Mouse (Mus musculus) liver, embryonic 15.5 days (tissue): Measurements from ENCODE around the gene Bora. TPM values are rescaled to one million over a fixed set of nuclear protein-coding genes. Genes with fewer than 3 reads are reported as not detected.
A peak's percentile ranks its signal among the peaks of the same experiment; 100 is the strongest.
"Not testable (repeated sequence)": the region's sequence is repeated elsewhere in the genome, so short reads cannot be mapped to it uniquely, and the experiment has no call there.

Source experiments
- ATAC-seq: fragments of 200-750 bp; cut with Nextera tagmentation; 2 replicates; pipeline ENCODE4 v1.8.0; 2017; ENCODE audit warnings: moderate number of reproducible peaks, mild to moderate bottlenecking, moderate library complexity; ENCODE audit not compliant: insufficient read depth
- H3K27ac ChIP-seq: fragments of 300-500 bp; sonication (generic); replicated peaks from 2 replicates; pipeline ENCODE4 v1.5.1; 2015; ENCODE audit warnings: mild to moderate bottlenecking, inconsistent platforms
- H3K27me3 ChIP-seq: fragments of 300-500 bp; sonication (generic); 2 replicates; pipeline ENCODE4 v1.6.1; 2015; ENCODE audit warnings: mild to moderate bottlenecking, inconsistent platforms
- H3K36me3 ChIP-seq: fragments of 300-500 bp; sonication (generic); replicated peaks from 2 replicates; pipeline ENCODE4 v1.6.1; 2015; ENCODE audit warnings: moderate library complexity, mild to moderate bottlenecking, inconsistent platforms
- H3K4me1 ChIP-seq: fragments of 300-500 bp; sonication (generic); replicated peaks from 2 replicates; pipeline ENCODE4 v1.6.1; 2015; ENCODE audit warnings: inconsistent platforms
- H3K4me2 ChIP-seq: fragments of 300-500 bp; sonication (generic); 2 replicates; pipeline ENCODE4 v1.6.1; 2015; ENCODE audit warnings: moderate library complexity, mild to moderate bottlenecking, inconsistent platforms
- H3K4me3 ChIP-seq: fragments of 300-500 bp; sonication (generic); replicated peaks from 2 replicates; pipeline ENCODE4 v1.5.1; 2015; ENCODE audit warnings: mild to moderate bottlenecking, inconsistent platforms
- H3K9ac ChIP-seq: fragments of 300-500 bp; sonication (generic); 2 replicates; pipeline ENCODE4 v1.6.1; 2015; ENCODE audit warnings: moderate library complexity, mild to moderate bottlenecking, inconsistent platforms
- H3K9me3 ChIP-seq: fragments of 300-500 bp; sonication (generic); replicated peaks from 2 replicates; pipeline ENCODE4 v1.6.1; 2016; ENCODE audit warnings: inconsistent platforms
- WGBS: fragments of 180-500 bp; shearing (Covaris S2); methylation state at CpG from one replicate; pipeline ENCODE4 v1.1.7; 2015; ENCODE audit warnings: mixed read lengths; ENCODE audit not compliant: insufficient replicate concordance; 5-methylcytosine and 5-hydroxymethylcytosine counted together
- polyA plus RNA-seq: library from polyadenylated mRNA; unstranded; fragments of >200 nt; fragmentation: Nextera tagmentation; extraction: Ambion mirVana; gene quantifications from 2 replicates; pipeline ENCODE4 v1.2.1, GENCODE M21; 2015

Gene Bora
- polyA plus RNA-seq = 24.8 and 25.3 TPM in 2 replicates

GRCm38 (mm10) chr14:99046031-99046781, at the start of gene Bora, which contains the start of gene Mzt1:
Bora (plus strand) TSS chr14:99046222.
Mzt1 (minus strand) TSS chr14:99046134.
- WGBS = under 1% methylated on average over 78 of the region's 81 CpGs
- peak within 1 kb of the TSS; percentile 73 for H3K4me3 ChIP-seq
- H3K4me2 ChIP-seq = peak within 1 kb of the TSS; percentile 82
- no peaks in the 10 kb centered on the region for H3K27me3 ChIP-seq
- H3K9me3 ChIP-seq = no peaks in the 10 kb centered on the region
- ATAC-seq = peak; percentile 94
- H3K4me1 ChIP-seq = peaks cover 43% of the 10 kb centered on the region
- H3K36me3 ChIP-seq = peaks cover 20% of the 10 kb centered on the region
- peak within 1 kb of the TSS; percentile 94 for H3K27ac ChIP-seq
- peak within 1 kb of the TSS; percentile 86 for H3K9ac ChIP-seq

- 30% methylated on average over 8 of the region's 8 CpGs for WGBS
- Histone ChIP-seq H3K27me3 (no peaks in the 10 kb centered on the region), H3K36me3 (no peaks in the 10 kb centered on the region), H3K4me2 (no peak overlapping the region), H3K4me3 (no peak overlapping the region), H3K9ac (no peak overlapping the region), H3K4me1 (no peaks in the 10 kb centered on the region), H3K9me3 (no peaks in the 10 kb centered on the region), H3K27ac (no peak overlapping the region)
- ATAC-seq = no peak
These were observed 35.6 kb upstream of the Bora start for GRCm38 (mm10) chr14:99010224-99010919.

- Histone ChIP-seq H3K4me1 (no peaks in the 10 kb centered on the region), H3K27ac (no peak overlapping the region), H3K9me3 (no peaks in the 10 kb centered on the region), H3K27me3 (no peaks in the 10 kb centered on the region), H3K4me2 (no peak overlapping the region), H3K9ac (no peak overlapping the region), H3K36me3 (no peaks in the 10 kb centered on the region), H3K4me3 (no peak overlapping the region)
- ATAC-seq = no peak
- WGBS = 21% methylated on average over 2 of the region's 2 CpGs
These were observed 35.1 kb upstream of the Bora start for GRCm38 (mm10) chr14:99010920-99011313.

- ATAC-seq = no peak
- Histone ChIP-seq H3K27ac (no peak overlapping the region), H3K4me1 (no peaks in the 10 kb centered on the region), H3K9ac (no peak overlapping the region), H3K4me2 (no peak overlapping the region), H3K4me3 (no peak overlapping the region), H3K36me3 (no peaks in the 10 kb centered on the region), H3K9me3 (no peaks in the 10 kb centered on the region), H3K27me3 (no peaks in the 10 kb centered on the region)
- 48% methylated on average over 7 of the region's 7 CpGs for WGBS
These were observed 27.3 kb upstream of the Bora start for GRCm38 (mm10) chr14:99018691-99019090.

GRCm38 (mm10) chr14:99019136-99019808, 26.8 kb upstream of the Bora start:
- Histone ChIP-seq H3K27ac (no peak overlapping the region), H3K4me1 (no peaks in the 10 kb centered on the region), H3K4me2 (no peak overlapping the region), H3K27me3 (no peaks in the 10 kb centered on the region), H3K4me3 (no peak overlapping the region), H3K9ac (no peak overlapping the region), H3K36me3 (no peaks in the 10 kb centered on the region), H3K9me3 (no peaks in the 10 kb centered on the region)
- no peak for ATAC-seq
- WGBS = 39% methylated on average over 10 of the region's 10 CpGs

- 42% methylated on average over 12 of the region's 12 CpGs for WGBS
- Histone ChIP-seq H3K27ac (no peak overlapping the region), H3K4me3 (no peak overlapping the region), H3K4me1 (no peaks in the 10 kb centered on the region), H3K27me3 (no peaks in the 10 kb centered on the region), H3K9me3 (no peaks in the 10 kb centered on the region), H3K36me3 (no peaks in the 10 kb centered on the region), H3K9ac (no peak overlapping the region), H3K4me2 (no peak overlapping the region)
- ATAC-seq = no peak
These were observed 23.5 kb upstream of the Bora start for GRCm38 (mm10) chr14:99022346-99023086.

- no peak overlapping the region for H3K4me3 ChIP-seq
- no peaks in the 10 kb centered on the region for H3K27me3 ChIP-seq
- no peaks in the 10 kb centered on the region for H3K9me3 ChIP-seq
- no peak for ATAC-seq
- 68% methylated on average over 5 of the region's 5 CpGs for WGBS
- no peak overlapping the region for H3K27ac ChIP-seq
- H3K36me3 ChIP-seq = peaks cover 17% of the 10 kb centered on the region
- H3K9ac ChIP-seq = no peak overlapping the region
- no peaks in the 10 kb centered on the region for H3K4me1 ChIP-seq
- no peak overlapping the region for H3K4me2 ChIP-seq
These were observed 16.0 kb upstream of the Bora start for GRCm38 (mm10) chr14:99029987-99030386.

- no peak overlapping the region for H3K9ac ChIP-seq
- H3K27me3 ChIP-seq = no peaks in the 10 kb centered on the region
- H3K4me3 ChIP-seq = no peak overlapping the region
- H3K36me3 ChIP-seq = peaks cover 25% of the 10 kb centered on the region
- WGBS = 75% methylated on average over 5 of the region's 5 CpGs
- H3K4me1 ChIP-seq = no peaks in the 10 kb centered on the region
- H3K4me2 ChIP-seq = no peak overlapping the region
- H3K27ac ChIP-seq = no peak overlapping the region
- no peaks in the 10 kb centered on the region for H3K9me3 ChIP-seq
- no peak for ATAC-seq
These were observed 14.6 kb upstream of the Bora start for GRCm38 (mm10) chr14:99031337-99031873.

GRCm38 (mm10) chr14:99032596-99032995, 13.4 kb upstream of the Bora start:
- no peak overlapping the region for H3K4me2 ChIP-seq
- WGBS = 73% methylated on average over 5 of the region's 5 CpGs

GRCm38 (mm10) chr14:99034851-99035250, 11.2 kb upstream of the Bora start:
- H3K36me3 ChIP-seq = peaks cover 48% of the 10 kb centered on the region
- H3K4me3 ChIP-seq, H3K4me1 ChIP-seq, H3K9ac ChIP-seq, ATAC-seq, H3K4me2 ChIP-seq, H3K27ac ChIP-seq, H3K27me3 ChIP-seq, H3K9me3 ChIP-seq: not testable (repeated sequence)
- 90% methylated on average over 8 of the region's 8 CpGs for WGBS

More at GRCm38 (mm10) chr14:99032596-99032995, 13.4 kb upstream of the Bora start:
- no peak overlapping the region for H3K9ac ChIP-seq
- no peak for ATAC-seq
- H3K27ac ChIP-seq = no peak overlapping the region
- H3K4me1 ChIP-seq = no peaks in the 10 kb centered on the region
- peaks cover 29% of the 10 kb centered on the region for H3K36me3 ChIP-seq
- H3K27me3 ChIP-seq = no peaks in the 10 kb centered on the region
- no peak overlapping the region for H3K4me3 ChIP-seq
- no peaks in the 10 kb centered on the region for H3K9me3 ChIP-seq
